Mouse (Mus musculus): Measurements from ENCODE around the gene Gm1043.

Gm1043 gene

GRCm38 (mm10) chr5:37246138-37246910 is 161.2 kb downstream of the Gm1043 start:
- peak; percentile 65 for DNase-seq

GRCm38 (mm10) chr5:37247456-37247855 is 162.3 kb downstream of the Gm1043 start:
- no peak for DNase-seq

DNA sequence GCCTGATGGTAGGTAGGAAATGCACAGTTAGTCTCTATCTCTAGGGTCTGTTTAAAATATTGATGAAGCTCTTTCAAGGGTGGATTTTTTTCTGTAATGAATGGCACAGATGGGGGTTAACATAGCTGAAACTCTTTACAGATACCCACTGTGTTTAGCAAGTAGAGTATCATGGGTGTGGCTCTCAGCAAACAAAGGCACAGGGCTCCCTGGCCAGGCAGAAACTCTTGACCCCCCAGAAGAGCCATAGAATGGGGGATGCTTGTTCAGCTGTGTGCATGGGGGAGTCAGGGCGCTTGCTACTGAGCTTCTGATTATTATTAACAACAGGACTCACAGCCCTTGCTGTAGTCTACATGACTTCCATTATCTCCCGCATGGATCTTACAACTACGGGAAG is 163.7 kb downstream of the Gm1043 start:
- DNase-seq = no peak

- DNase-seq = no peak
Observed at GRCm38 (mm10) chr5:37251596-37251995, 166.4 kb downstream of the Gm1043 start.

- DNase-seq = no peak
Observed at GRCm38 (mm10) chr5:37252101-37252804, 167.1 kb downstream of the Gm1043 start.

DNA sequence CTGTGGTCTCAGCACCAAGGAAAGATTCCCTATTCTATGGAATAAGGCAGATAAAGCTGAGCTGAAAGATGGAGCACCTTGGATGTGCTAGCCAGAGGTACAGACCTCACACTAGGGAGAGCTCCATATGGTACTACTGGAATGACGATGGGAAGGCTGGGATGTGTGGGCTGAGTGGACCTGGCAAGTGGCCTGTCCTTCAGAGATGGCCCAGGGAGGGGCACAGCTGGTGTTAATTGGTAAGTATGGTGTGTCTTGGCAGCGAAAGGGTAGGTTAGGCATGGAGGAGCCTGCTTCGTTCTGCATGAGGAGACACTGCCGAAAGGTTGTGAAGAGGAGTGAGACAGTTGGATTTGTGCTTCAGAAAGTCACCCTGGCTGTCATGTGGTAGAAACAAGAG is 169.4 kb downstream of the Gm1043 start:
- no peak for DNase-seq

GRCm38 (mm10) chr5:37256823-37257222 is 171.7 kb downstream of the Gm1043 start:
- no peak for DNase-seq

DNA sequence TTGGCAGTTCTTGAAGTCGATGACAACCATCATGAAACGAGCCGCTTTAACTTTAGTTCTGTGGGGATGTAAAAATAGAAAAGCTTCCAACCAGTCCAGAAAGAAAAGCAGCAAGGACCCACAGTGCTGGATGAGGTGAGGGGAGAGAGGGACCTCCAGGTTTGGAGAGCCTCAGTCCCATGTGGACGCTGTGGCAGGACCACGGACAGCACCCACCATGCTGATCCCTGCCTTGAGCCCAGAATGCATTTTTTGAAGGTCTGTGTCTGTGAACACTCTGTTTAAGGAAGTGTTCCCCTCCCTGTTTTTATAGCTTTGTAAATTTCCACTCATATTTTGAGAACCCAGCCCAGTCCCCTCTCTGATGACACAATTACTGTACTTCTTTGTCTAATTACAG is 172.1 kb downstream of the Gm1043 start:
- no peak for DNase-seq

DNA sequence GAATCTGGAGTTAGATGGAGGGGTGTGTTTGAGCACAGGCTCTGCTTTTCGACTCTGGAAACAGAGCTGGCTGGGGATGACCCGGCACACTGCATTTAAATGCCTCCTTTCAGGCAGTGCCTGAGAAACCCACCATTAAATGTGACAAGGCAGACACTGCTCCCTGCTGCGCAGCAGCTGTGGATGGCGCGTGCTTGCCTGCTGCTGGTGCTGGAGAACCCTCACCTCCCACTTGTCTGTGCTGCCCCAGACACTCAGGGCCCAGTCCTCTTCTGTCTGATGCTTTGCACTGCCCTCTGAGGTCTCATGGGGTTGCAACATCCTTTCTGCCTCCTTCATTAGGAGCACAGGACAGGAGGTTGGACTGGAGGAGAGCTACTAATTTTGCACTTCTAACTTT is 176.6 kb downstream of the Gm1043 start:
- DNase-seq = no peak

DNA sequence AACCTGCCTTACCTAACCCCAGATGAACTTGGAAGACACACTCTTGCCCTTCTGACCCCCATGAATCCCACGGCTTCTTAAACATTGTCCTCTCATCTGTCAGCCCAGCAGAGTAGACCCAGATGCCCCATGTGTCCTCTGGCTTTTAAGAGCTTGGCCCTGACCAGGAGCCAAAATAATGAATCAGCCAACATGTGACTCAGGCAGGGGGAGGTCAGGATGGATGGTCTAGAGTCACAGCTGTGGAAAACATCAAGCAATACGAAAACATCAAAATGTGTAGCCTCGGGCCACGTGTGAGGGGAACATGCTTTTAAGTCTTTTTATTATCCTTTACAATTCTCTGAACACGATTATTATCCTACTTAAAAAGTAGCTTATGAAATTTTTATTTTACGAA is 178.6 kb downstream of the Gm1043 start:
- DNase-seq = no peak

All from right cerebral cortex, postnatal 4 days (tissue).